Mouse (Mus musculus): ENCODE data around the gene Klk15. TPM values are rescaled to one million over a fixed set of nuclear protein-coding genes. Genes with fewer than 3 reads are reported as not detected.
"Not testable (repeated sequence)": the region's sequence is repeated elsewhere in the genome, so short reads cannot be mapped to it uniquely, and the experiment has no call there.

Gene Klk15
- polyA plus RNA-seq, 1 experiment from 2014 or later, result not detected

DNA sequence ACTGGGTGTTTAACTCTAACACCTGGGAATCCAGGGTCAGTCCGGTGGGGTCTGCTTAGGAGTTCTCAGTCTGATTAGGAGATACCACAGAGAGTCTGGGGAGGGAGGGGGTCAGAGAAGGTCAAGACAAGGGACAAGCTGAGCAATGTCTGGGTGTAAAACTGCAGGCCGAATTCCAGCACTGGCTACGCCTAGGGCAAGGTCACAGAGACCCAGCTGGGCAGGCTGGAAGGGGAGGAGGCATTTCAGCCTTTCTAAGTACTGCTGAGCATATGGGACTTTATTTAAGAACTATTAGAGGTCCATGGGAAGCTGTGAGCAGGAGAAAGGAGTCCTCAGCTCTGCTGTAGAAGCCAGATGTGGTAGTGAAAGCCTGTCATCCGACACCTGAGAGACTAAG lies 1.2 kb upstream of the Klk15 start:
- Histone ChIP-seq H3K4me3 (replicated peaks) (no peak overlapping the region), H3K27ac (no peak overlapping the region), H3K4me2 (replicated peaks) (no peak overlapping the region), H3K27me3 (replicated peaks) (no peaks in the 10 kb centered on the region), H3K9ac (no peak overlapping the region), H3K36me3 (no peaks in the 10 kb centered on the region), H3K9me3 (no peaks in the 10 kb centered on the region), H3K4me1 (replicated peaks) (no peaks in the 10 kb centered on the region)
- ATAC-seq, result no peak
- WGBS, result 46% methylated on average over 4 of the region's 4 CpGs

DNA sequence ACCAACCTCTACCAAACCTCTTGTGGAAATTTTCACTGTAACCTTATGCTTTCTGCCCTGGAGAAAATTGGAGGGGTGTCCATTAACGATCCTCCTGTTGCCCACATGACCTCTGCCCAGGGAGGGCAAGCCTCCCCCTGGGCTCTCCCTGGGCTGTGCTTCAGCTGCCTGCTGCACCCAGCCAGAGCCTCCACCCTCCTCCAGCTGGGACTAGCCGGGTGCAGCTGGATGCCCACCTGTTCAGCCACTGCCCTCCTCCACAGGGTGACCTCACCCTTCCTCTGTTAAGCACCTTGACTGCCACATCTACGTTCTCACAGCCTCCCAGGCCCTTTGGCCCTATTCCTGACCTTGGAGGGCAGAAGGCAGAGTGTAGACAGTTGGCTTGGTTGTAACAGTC lies 1.2 kb downstream of the Klk15 start:
- H3K4me3 ChIP-seq (replicated peaks), result no peak overlapping the region
- no peaks in the 10 kb centered on the region for H3K4me1 ChIP-seq (replicated peaks)
- no peaks in the 10 kb centered on the region for H3K36me3 ChIP-seq
- no peak for ATAC-seq
- no peaks in the 10 kb centered on the region for H3K27me3 ChIP-seq (replicated peaks)
- no peaks in the 10 kb centered on the region for H3K9me3 ChIP-seq
- H3K9ac ChIP-seq, result no peak overlapping the region
- WGBS, result 47% methylated on average over 3 of the region's 3 CpGs
- no peak overlapping the region for H3K27ac ChIP-seq
- H3K4me2 ChIP-seq (replicated peaks), result no peak overlapping the region

DNA sequence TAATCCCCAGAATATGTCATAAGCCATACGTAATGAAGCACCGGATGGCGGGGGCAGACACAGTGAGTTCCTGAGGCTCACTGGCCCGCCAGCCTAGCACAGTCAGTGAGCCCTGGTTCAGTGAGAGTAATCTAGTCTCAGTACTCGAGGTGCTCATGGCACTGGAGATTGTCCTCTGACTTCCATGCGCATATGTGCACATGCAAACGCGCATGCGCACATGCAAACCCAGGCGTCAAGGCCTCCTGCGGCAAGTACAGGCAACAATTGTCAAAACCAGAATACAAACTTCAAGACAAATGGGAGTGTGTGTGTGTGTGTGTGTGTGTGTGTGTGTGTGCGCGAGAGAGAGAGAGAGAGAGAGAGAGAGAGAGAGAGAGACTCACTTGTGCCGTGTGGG lies 3.0 kb downstream of the Klk15 start:
- no peaks in the 10 kb centered on the region for H3K36me3 ChIP-seq
- no peak overlapping the region for H3K4me3 ChIP-seq (replicated peaks)
- 81% methylated on average over 14 of the region's 14 CpGs for WGBS
- ATAC-seq, result no peak
- no peak overlapping the region for H3K4me2 ChIP-seq (replicated peaks)
- no peak overlapping the region for H3K9ac ChIP-seq
- no peaks in the 10 kb centered on the region for H3K9me3 ChIP-seq
- H3K4me1 ChIP-seq (replicated peaks), result no peaks in the 10 kb centered on the region
- H3K27ac ChIP-seq, result no peak overlapping the region
- H3K27me3 ChIP-seq (replicated peaks), result no peaks in the 10 kb centered on the region

DNA sequence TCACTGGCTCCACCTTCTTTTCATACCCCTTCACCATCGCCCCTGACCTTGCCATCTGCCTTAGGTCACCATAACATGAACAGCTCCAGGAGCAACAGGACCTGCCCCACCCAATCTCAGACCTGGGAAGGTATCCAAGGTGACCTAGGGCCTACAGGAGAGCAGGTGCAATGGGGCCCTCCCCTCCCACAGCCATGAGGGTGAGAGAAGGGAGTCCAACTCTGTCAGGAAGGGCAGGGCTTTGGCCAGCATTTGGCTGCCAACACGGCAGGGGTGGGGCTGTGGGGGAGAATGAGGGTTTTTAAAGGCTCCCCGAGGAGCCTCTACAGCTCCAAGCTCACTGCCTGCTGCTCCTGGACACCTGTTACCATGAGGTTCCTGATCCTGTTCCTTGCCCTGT lies 8.8 kb downstream of the Klk15 start:
- not testable (repeated sequence) for H3K4me1 ChIP-seq (replicated peaks); H3K4me3 ChIP-seq (replicated peaks); H3K9me3 ChIP-seq; H3K4me2 ChIP-seq (replicated peaks); H3K36me3 ChIP-seq; H3K27ac ChIP-seq; H3K27me3 ChIP-seq (replicated peaks); ATAC-seq; H3K9ac ChIP-seq
- 68% methylated on average over 3 of the region's 3 CpGs for WGBS

DNA sequence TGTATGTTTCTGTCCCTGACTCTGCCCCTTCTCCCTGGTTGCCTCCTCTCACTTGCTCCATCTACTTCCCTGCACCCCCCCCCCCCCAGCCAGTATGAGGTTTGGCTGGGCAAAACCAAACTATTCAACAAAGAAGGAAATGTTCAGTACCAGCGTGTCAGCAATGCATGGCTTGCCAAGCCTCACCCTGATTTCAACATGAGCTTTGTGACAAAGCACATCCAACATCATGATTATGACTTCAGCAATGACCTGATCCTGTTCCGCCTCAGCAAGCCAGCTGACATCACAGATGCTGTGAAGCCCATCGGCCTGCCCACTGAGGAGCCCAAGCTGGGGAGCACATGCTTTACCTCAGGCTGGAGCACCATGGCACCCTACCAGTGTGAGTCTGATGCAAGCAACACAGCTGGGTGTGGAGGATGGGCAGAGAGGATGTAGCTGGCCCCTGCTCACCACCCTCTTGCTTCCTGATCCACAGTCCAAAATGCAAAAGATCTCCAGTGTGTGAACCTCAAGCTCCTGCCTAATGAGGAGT lies 11.3 kb downstream of the Klk15 start:
- Histone ChIP-seq H3K27ac (no peak overlapping the region), H3K9ac (no peak overlapping the region), H3K27me3 (replicated peaks) (no peaks in the 10 kb centered on the region), H3K4me1 (replicated peaks) (no peaks in the 10 kb centered on the region), H3K4me2 (replicated peaks) (no peak overlapping the region), H3K4me3 (replicated peaks) (no peak overlapping the region), H3K9me3 (no peaks in the 10 kb centered on the region), H3K36me3 (no peaks in the 10 kb centered on the region)
- ATAC-seq, result no peak
- 83% methylated on average over 3 of the region's 3 CpGs for WGBS

DNA sequence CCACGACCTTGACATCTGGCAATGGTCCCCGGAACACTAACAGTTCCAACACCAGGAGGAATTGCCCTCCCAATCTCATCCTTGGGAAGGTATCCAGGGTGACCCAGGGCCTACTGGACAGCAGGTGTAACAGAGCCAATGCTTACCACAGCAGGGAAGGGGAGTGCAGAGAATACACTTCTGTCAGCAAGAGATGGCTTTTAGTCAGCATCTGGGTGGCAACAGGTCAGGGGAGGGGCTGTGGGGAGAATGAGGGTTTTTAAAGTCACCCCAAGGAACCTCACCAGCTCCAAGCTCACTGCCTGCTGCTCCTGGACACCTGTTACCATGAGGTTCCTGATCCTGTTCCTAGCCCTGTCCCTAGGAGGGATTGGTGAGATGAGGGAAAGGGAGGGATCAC lies 16.8 kb downstream of the Klk15 start, which contains the start of gene Klk1b8:
Klk1b8 (plus strand) TSS at position 301 of the 400 bp plus-strand sequence.
- H3K27me3 ChIP-seq (replicated peaks), result no peaks in the 10 kb centered on the region
- 79% methylated on average over 2 of the region's 2 CpGs for WGBS
- no peak within 1 kb of the TSS for H3K27ac ChIP-seq
- no peak within 1 kb of the TSS for H3K9ac ChIP-seq
- H3K4me3 ChIP-seq (replicated peaks), result no peak within 1 kb of the TSS
- no peak for ATAC-seq
- no peaks in the 10 kb centered on the region for H3K4me1 ChIP-seq (replicated peaks)
- no peak within 1 kb of the TSS for H3K4me2 ChIP-seq (replicated peaks)
- H3K36me3 ChIP-seq, result no peaks in the 10 kb centered on the region
- H3K9me3 ChIP-seq, result no peaks in the 10 kb centered on the region

DNA sequence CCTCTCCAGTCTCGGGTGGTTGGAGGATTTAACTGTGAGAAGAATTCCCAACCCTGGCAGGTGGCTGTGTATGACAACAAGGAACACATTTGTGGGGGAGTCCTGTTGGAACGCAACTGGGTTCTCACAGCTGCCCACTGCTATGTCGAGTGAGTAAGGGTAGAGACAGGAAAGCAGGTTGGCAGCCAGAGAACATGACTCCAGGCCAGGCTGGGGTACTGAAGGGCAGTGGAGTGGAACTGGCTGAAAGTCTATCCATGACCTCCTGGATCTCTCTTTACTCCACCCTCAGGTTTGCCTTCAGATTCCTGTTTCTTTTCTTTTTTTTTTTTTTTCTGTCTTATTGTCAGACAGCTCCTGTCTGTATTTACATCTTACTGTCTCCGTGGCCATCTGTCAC lies 19.2 kb downstream of the Klk15 start:
- ATAC-seq, result no peak
- Histone ChIP-seq H3K4me1 (replicated peaks) (no peaks in the 10 kb centered on the region), H3K9me3 (no peaks in the 10 kb centered on the region), H3K27me3 (replicated peaks) (no peaks in the 10 kb centered on the region), H3K9ac (no peak overlapping the region), H3K27ac (no peak overlapping the region), H3K4me2 (replicated peaks) (no peak overlapping the region), H3K36me3 (no peaks in the 10 kb centered on the region), H3K4me3 (replicated peaks) (no peak overlapping the region)
- WGBS, result 59% methylated on average over 4 of the region's 4 CpGs

DNA sequence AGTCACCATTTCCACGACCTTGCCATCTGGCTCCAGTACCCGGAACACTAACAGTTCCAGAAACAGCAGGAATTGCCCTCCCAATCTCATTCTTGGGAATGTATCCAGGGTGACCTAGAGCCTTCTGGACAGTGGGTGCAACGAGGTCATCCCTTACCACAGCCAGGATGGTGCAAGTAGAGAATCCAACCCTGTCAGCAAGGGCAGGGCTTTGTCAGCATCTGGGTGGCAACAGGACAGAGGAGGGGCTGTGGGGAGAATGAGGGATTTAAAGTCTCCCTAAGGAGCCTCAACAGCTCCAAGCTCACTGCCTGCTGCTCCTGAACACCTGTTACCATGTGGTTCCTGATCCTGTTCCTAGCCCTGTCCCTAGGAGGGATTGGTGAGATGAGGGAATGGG lies 32.9 kb downstream of the Klk15 start, which contains the start of gene Klk1b1:
Klk1b1 (plus strand) TSS at position 301 of the 400 bp plus-strand sequence.
- no peak for ATAC-seq
- no peak within 1 kb of the TSS for H3K27ac ChIP-seq
- no peaks in the 10 kb centered on the region for H3K9me3 ChIP-seq
- H3K9ac ChIP-seq, result no peak within 1 kb of the TSS
- no peak within 1 kb of the TSS for H3K4me3 ChIP-seq (replicated peaks)
- no peak within 1 kb of the TSS for H3K4me2 ChIP-seq (replicated peaks)
- no peaks in the 10 kb centered on the region for H3K27me3 ChIP-seq (replicated peaks)
- no peaks in the 10 kb centered on the region for H3K36me3 ChIP-seq
- WGBS, result 62% methylated on average over 3 of the region's 3 CpGs
- no peaks in the 10 kb centered on the region for H3K4me1 ChIP-seq (replicated peaks)

DNA sequence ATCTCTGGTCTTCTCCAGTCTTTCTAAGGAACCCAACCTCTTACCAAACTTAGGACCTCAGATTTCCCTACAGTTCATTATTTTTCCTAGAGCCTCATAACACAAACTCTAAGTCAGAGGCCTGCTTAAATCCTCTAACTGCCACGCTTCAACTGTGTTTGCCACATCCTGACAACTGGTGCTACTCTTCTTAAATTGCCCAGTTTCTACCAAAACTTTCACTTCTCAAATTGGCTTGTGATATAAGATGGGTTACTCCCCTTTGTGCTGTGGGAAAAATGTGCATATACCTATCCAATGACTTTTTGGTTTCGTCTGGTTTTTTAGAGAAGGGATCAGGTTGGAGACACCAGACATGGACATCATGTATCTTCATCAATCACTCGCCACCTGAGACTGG lies 33.5 kb downstream of the Klk15 start:
- 82% methylated on average over 3 of the region's 3 CpGs for WGBS

DNA sequence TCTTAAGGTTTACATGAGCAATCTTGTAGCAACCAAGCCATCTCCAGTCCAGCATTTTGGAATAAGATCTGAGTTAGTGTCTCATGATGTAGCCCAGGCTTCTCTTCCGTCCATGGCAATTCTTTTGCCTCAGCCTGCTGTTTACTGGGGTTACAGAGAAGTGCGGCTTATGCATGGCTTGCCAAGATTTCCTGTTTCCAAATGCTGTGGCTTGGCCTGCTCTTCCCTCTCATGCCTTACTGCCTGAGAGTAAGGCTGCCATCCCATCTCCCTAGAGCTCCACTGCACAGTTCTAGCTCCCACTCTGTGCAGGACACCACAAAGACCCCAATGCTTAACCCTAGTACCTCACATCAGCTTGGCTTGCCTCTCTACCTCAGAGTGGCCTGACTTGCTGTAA lies 34.1 kb downstream of the Klk15 start:
- H3K4me1 ChIP-seq (replicated peaks), result no peaks in the 10 kb centered on the region
- no peak overlapping the region for H3K27ac ChIP-seq
- no peak overlapping the region for H3K9ac ChIP-seq
- H3K9me3 ChIP-seq, result no peaks in the 10 kb centered on the region
- 87% methylated on average over 2 of the region's 2 CpGs for WGBS
- no peak overlapping the region for H3K4me2 ChIP-seq (replicated peaks)
- ATAC-seq, result no peak
- H3K36me3 ChIP-seq, result no peaks in the 10 kb centered on the region
- no peaks in the 10 kb centered on the region for H3K27me3 ChIP-seq (replicated peaks)
- H3K4me3 ChIP-seq (replicated peaks), result no peak overlapping the region

More for the DNA sequence above, 33.5 kb downstream of the Klk15 start:
- Histone ChIP-seq H3K4me1 (replicated peaks) (no peaks in the 10 kb centered on the region), H3K27me3 (replicated peaks) (no peaks in the 10 kb centered on the region), H3K27ac (no peak overlapping the region), H3K4me3 (replicated peaks) (no peak overlapping the region), H3K9me3 (no peaks in the 10 kb centered on the region), H3K4me2 (replicated peaks) (no peak overlapping the region), H3K9ac (no peak overlapping the region), H3K36me3 (no peaks in the 10 kb centered on the region)
- ATAC-seq, result no peak

DNA sequence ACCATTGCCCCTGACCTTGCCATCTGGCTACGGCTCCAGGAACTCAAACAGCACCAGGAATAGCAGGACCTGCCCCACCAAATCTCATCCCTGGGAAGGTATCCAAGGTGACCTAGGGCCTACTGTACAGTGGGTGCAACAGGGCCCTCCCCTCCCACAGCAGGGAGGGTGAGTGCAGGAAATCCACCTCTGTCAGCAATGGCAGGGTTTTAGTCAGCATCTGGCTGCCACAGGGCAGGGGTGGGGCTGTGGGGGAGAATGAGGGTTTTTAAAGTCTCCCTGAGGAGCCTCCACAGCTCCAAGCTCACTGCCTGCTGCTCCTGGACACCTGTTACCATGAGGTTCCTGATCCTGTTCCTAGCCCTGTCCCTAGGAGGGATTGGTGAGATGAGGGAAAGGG lies 42.2 kb downstream of the Klk15 start, which contains the start of gene Klk1b9:
Klk1b9 (plus strand) TSS at position 301 of the 400 bp plus-strand sequence.
- not testable (repeated sequence) for H3K36me3 ChIP-seq; H3K27ac ChIP-seq; H3K4me3 ChIP-seq (replicated peaks); H3K4me2 ChIP-seq (replicated peaks); H3K9me3 ChIP-seq; ATAC-seq; H3K4me1 ChIP-seq (replicated peaks); H3K27me3 ChIP-seq (replicated peaks); H3K9ac ChIP-seq
- WGBS, result 76% methylated on average over 1 of the region's 1 CpGs

DNA sequence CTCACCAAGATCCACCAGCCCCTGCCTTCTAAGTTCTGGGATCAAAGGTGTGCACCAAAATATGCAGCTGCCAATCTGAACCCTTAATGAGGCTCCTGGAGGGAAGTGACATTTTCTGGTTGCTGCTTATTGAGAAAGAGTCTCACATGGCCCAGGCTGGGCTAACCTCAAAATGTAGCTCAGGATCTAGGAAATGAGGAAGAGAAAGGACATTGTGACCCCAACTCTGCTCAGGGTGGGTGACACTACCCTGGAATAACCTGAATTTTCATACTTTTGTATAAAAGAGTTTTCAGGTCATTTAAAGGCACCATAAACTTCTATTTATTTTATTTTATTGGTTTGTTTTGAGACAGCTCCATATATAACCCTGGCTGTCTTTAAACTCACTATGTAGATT lies 52.1 kb downstream of the Klk15 start:
- Histone ChIP-seq H3K4me3 (replicated peaks) (no peak overlapping the region), H3K27ac (no peak overlapping the region), H3K9ac (no peak overlapping the region), H3K36me3 (no peaks in the 10 kb centered on the region), H3K9me3 (no peaks in the 10 kb centered on the region), H3K4me1 (replicated peaks) (no peaks in the 10 kb centered on the region), H3K4me2 (replicated peaks) (no peak overlapping the region), H3K27me3 (replicated peaks) (no peaks in the 10 kb centered on the region)
- ATAC-seq, result no peak

Data from intestine, embryonic 15.5 days (tissue).